Mouse (Mus musculus): Measurements from ENCODE around the gene Dnlz.

GRCm38 (mm10) chr2:26302005-26302503 is 49.9 kb downstream of the Dnlz start:
- TF ChIP-seq CTCF (IDR thresholded peaks at IDR 0.05; ENCODE audit: low read depth), result no peak
- no peak for TF ChIP-seq EP300 (IDR thresholded peaks at IDR 0.05; ENCODE audit: low read depth)

All from heart, postnatal 0 days (tissue).